Mouse (Mus musculus) MEL (cell line): ENCODE results near the gene Hoxb5. TPM values are rescaled to one million over a fixed set of nuclear protein-coding genes. Genes with fewer than 3 reads are reported as not detected.

Source experiments
- DNase-seq: peaks from one replicate; pipeline ENCODE4 v3.0.0; 2011; ENCODE audit warnings: low read depth, low spot score
- H3K27ac ChIP-seq: 2 replicates; pipeline ENCODE4 v1.5.1; 2012; ENCODE audit warnings: low read depth, mild to moderate bottlenecking, control low read depth, low read length, moderate library complexity; ENCODE audit not compliant: control insufficient read depth
- H3K27me3 ChIP-seq, 2 experiments: fragments of 150-350 bp in 1 of 2; sonication (generic) in 1 of 2; 2 replicates each; pipeline ENCODE4 v1.6.1; 2012; ENCODE audit warnings: low read length in 2 of 2, mild to moderate bottlenecking in 2 of 2, improper control_type of control experiment in 1 of 2, moderate library complexity in 1 of 2; ENCODE audit not compliant: insufficient read depth in 2 of 2, control insufficient read depth in 1 of 2
- H3K36me3 ChIP-seq, 2 experiments: 2 replicates each; pipeline ENCODE4 v1.6.1; 2012 to 2014; ENCODE audit warnings: low read length in 2 of 2, improper control_type of control experiment in 1 of 2, inconsistent platforms in 1 of 2, mild to moderate bottlenecking in 1 of 2; ENCODE audit not compliant: insufficient read depth in 2 of 2, control insufficient read depth in 1 of 2
- H3K4me1 ChIP-seq, 2 experiments: fragments of 150-350 bp in 1 of 2; sonication (generic) in 1 of 2; 2 replicates each; pipeline ENCODE4 v1.6.1; 2012; ENCODE audit warnings: low read length in 2 of 2, improper control_type of control experiment in 1 of 2, mild to moderate bottlenecking in 1 of 2; ENCODE audit not compliant: insufficient read depth in 2 of 2, control insufficient read depth in 1 of 2
- H3K4me3 ChIP-seq, 2 experiments: fragments of 150-350 bp in 1 of 2; sonication (generic) in 1 of 2; 2 replicates each; pipeline ENCODE4 v1.5.1; 2012; ENCODE audit warnings: low read depth in 2 of 2, low read length in 2 of 2, mild to moderate bottlenecking in 2 of 2, moderate library complexity in 2 of 2, control low read depth in 1 of 2, improper control_type of control experiment in 1 of 2; ENCODE audit not compliant: control insufficient read depth in 1 of 2, insufficient read depth in 1 of 2
- H3K79me2 ChIP-seq: 2 replicates; pipeline ENCODE4 v1.6.1; 2012; ENCODE audit warnings: mild to moderate bottlenecking, low read length, moderate library complexity; ENCODE audit not compliant: control insufficient read depth, poor library complexity, insufficient read depth
- H3K9ac ChIP-seq: 2 replicates; pipeline ENCODE4 v1.6.1; 2012; ENCODE audit warnings: low read depth, mild to moderate bottlenecking, control low read depth, low read length, moderate library complexity; ENCODE audit not compliant: control insufficient read depth, poor library complexity, severe bottlenecking
- H3K9me3 ChIP-seq: fragments of 150-350 bp; sonication (generic); replicated peaks from 2 replicates; pipeline ENCODE4 v1.6.1; 2012; ENCODE audit warnings: mild to moderate bottlenecking, low read length, improper control_type of control experiment, moderate library complexity; ENCODE audit not compliant: insufficient read depth
- BHLHE40 ChIP-seq: IDR thresholded peaks from 2 replicates; pipeline ENCODE4 v1.6.1; 2012; ENCODE audit warnings: low read depth, mild to moderate bottlenecking, inconsistent platforms, low read length, improper control_type of control experiment, borderline replicate concordance
- CHD1 ChIP-seq: IDR thresholded peaks from 2 replicates; pipeline ENCODE4 v1.6.1; 2012; ENCODE audit warnings: low read depth, mild to moderate bottlenecking, inconsistent platforms, low read length, improper control_type of control experiment
- CHD2 ChIP-seq: IDR thresholded peaks from 2 replicates; pipeline ENCODE4 v1.6.1; 2011; ENCODE audit warnings: low read length, improper control_type of control experiment
- E2F4 ChIP-seq: IDR thresholded peaks from 2 replicates; pipeline ENCODE4 v1.6.1; 2011; ENCODE audit warnings: low read depth, low read length, improper control_type of control experiment, borderline replicate concordance
- ELF1 ChIP-seq: IDR thresholded peaks from 2 replicates; pipeline ENCODE4 v1.6.1; 2014; ENCODE audit warnings: low read depth, mild to moderate bottlenecking, inconsistent platforms, low read length, improper control_type of control experiment, moderate library complexity
- EP300 ChIP-seq, 2 experiments: IDR thresholded peaks; 2 replicates each; pipeline ENCODE4 v1.6.1; 2011; ENCODE audit warnings: improper control_type of control experiment in 2 of 2, low read length in 2 of 2, low read depth in 1 of 2, mild to moderate bottlenecking in 1 of 2
- ETS1 ChIP-seq: IDR thresholded peaks from 2 replicates; pipeline ENCODE4 v1.6.1; 2012; ENCODE audit warnings: low read depth, mild to moderate bottlenecking, inconsistent platforms, low read length, improper control_type of control experiment, moderate library complexity
- GABPA ChIP-seq: IDR thresholded peaks from 2 replicates; pipeline ENCODE4 v1.6.1; 2012; ENCODE audit warnings: low read depth, mild to moderate bottlenecking, inconsistent platforms, low read length, improper control_type of control experiment, moderate library complexity
- HCFC1 ChIP-seq: IDR thresholded peaks from 2 replicates; pipeline ENCODE4 v1.6.1; 2012; ENCODE audit warnings: low read depth, mild to moderate bottlenecking, inconsistent platforms, low read length, improper control_type of control experiment, moderate library complexity
- JUND ChIP-seq: IDR thresholded peaks from 2 replicates; pipeline ENCODE4 v1.6.1; 2011; ENCODE audit warnings: low read depth, mild to moderate bottlenecking, improper control_type of control experiment, low read length
- KAT2A ChIP-seq: conservative IDR thresholded peaks from 2 replicates; pipeline ENCODE4 v1.6.1; 2012; ENCODE audit warnings: low read depth, low read length, improper control_type of control experiment, inconsistent platforms
- MAFK ChIP-seq: IDR thresholded peaks from 2 replicates; pipeline ENCODE4 v1.6.1; 2011; ENCODE audit warnings: low read depth, mild to moderate bottlenecking, low read length, improper control_type of control experiment, borderline replicate concordance
- MEF2A ChIP-seq: IDR thresholded peaks from 2 replicates; pipeline ENCODE4 v1.6.1; 2014; ENCODE audit warnings: low read depth, mild to moderate bottlenecking, inconsistent platforms, low read length, improper control_type of control experiment; ENCODE audit not compliant: poor library complexity, insufficient replicate concordance, severe bottlenecking; ENCODE audit errors: extremely low read depth
- MXI1 ChIP-seq: IDR thresholded peaks from 2 replicates; pipeline ENCODE4 v1.6.1; 2011; ENCODE audit warnings: mild to moderate bottlenecking, low read depth, low read length, improper control_type of control experiment
- NRF1 ChIP-seq: IDR thresholded peaks from 2 replicates; pipeline ENCODE4 v1.6.1; 2014; ENCODE audit warnings: low read depth, mild to moderate bottlenecking, inconsistent platforms, low read length, improper control_type of control experiment, moderate library complexity; ENCODE audit not compliant: poor library complexity, insufficient read depth, severe bottlenecking
- POLR2A ChIP-seq, 2 experiments: IDR thresholded peaks; 2 replicates each; pipeline ENCODE4 v1.6.1; 2011 to 2012; ENCODE audit warnings: low read length in 2 of 2, mild to moderate bottlenecking in 2 of 2, control low read depth in 1 of 2, improper control_type of control experiment in 1 of 2, low read depth in 1 of 2, moderate library complexity in 1 of 2; ENCODE audit not compliant: control insufficient read depth in 1 of 2, insufficient read depth in 1 of 2, poor library complexity in 1 of 2
- POLR2AphosphoS2 ChIP-seq: IDR thresholded peaks from 2 replicates; pipeline ENCODE4 v1.6.1; 2011; ENCODE audit warnings: low read length, improper control_type of control experiment
- POLR2AphosphoS5 ChIP-seq: IDR thresholded peaks from 2 replicates; pipeline ENCODE4 v1.6.1; 2012; ENCODE audit warnings: low read depth, borderline replicate concordance, mild to moderate bottlenecking, inconsistent platforms, low read length, moderate library complexity, mixed read lengths
- RCOR1 ChIP-seq: IDR thresholded peaks from 2 replicates; pipeline ENCODE4 v1.6.1; 2012; ENCODE audit warnings: low read depth, mild to moderate bottlenecking, inconsistent platforms, low read length, improper control_type of control experiment
- TBP ChIP-seq: IDR thresholded peaks from 2 replicates; pipeline ENCODE4 v1.8.0; 2011; ENCODE audit warnings: low read depth, low read length, improper control_type of control experiment
- USF2 ChIP-seq, 2 experiments: IDR thresholded peaks; 2 replicates each; pipeline ENCODE4 v1.6.1; 2011 to 2012; ENCODE audit warnings: improper control_type of control experiment in 2 of 2, low read length in 2 of 2, borderline replicate concordance in 1 of 2, inconsistent platforms in 1 of 2, low read depth in 1 of 2, mild to moderate bottlenecking in 1 of 2; ENCODE audit not compliant: insufficient read depth in 1 of 2
- ZKSCAN1 ChIP-seq: IDR thresholded peaks from 2 replicates; pipeline ENCODE4 v1.6.1; 2012; ENCODE audit warnings: low read depth, mild to moderate bottlenecking, inconsistent platforms, low read length, improper control_type of control experiment, moderate library complexity
- ZMIZ1 ChIP-seq: IDR thresholded peaks from 2 replicates; pipeline ENCODE4 v1.6.1; 2012; ENCODE audit warnings: low read depth, mild to moderate bottlenecking, inconsistent platforms, low read length, improper control_type of control experiment, moderate library complexity
- ZNF384 ChIP-seq: IDR thresholded peaks from 2 replicates; pipeline ENCODE4 v1.6.1; 2012; ENCODE audit warnings: low read depth, mild to moderate bottlenecking, inconsistent platforms, low read length, improper control_type of control experiment
- polyA plus RNA-seq, 2 experiments: library from polyadenylated mRNA; stranded (reverse) in 1 of 2; unstranded in 1 of 2; fragments of >175 nt in 1 of 2; fragments of >200 nt in 1 of 2; gene quantifications; 2 replicates each; pipeline versions ENCODE4 v1.2.1 to v1.2.4; 2012; ENCODE audit warnings: low replicate concordance in 2 of 2, low read depth in 1 of 2; ENCODE audit not compliant: insufficient read length in 2 of 2, insufficient read depth in 1 of 2, missing spikeins in 1 of 2
- total RNA-seq: library from RNA; depleted of rRNA; stranded (reverse); fragments of 300-350 nt; gene quantifications from 2 replicates; pipeline ENCODE4 v1.2.3, GENCODE M21; 2012

The Hoxb5 gene
- total and polyA plus RNA-seq, 3 experiments: not detected

DNA sequence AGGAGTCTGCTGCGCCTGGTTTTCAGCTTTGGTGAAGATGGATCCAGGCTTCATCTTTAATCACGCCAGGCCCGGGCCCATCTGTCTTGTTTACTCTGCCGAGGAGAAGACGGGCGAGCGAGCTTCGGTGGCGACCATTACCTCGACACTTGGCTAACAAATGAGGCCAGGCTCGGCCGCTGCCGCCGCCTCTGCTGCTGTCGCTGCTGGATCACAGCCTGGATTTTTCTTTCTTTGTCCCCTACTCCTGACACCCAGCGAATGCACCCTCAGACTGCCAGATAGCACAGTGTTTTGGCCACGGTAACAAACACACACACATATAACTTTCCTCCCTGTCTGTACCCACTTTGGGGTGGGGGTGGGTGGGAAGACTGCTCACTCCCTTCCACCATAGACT is 17.6 kb downstream of the Hoxb5 start:
- Histone ChIP-seq H3K4me1 (no peaks in the 10 kb centered on the region), H3K79me2 (no peaks in the 10 kb centered on the region), H3K9ac (no peak overlapping the region), H3K9me3 (no peaks in the 10 kb centered on the region), H3K27ac (no peak overlapping the region), H3K36me3 (no peaks in the 10 kb centered on the region), H3K4me3 (no peak overlapping the region), H3K27me3 (peaks cover 3 to 5% of the 10 kb centered on the region in 2 experiments; a peak in 3 of 4 replicates)
- DNase-seq: no peak
- TF ChIP-seq GABPA (no peak), MXI1 (no peak), POLR2AphosphoS5 (no peak), JUND (no peak), POLR2AphosphoS2 (no peak), HCFC1 (no peak), TBP (no peak), NRF1 (no peak), EP300 (IDR thresholded peaks at IDR 0.05; ENCODE audit: low read depth in 1 of 2, low read length in 2 of 2) (no peak), USF2 (IDR thresholded peaks at IDR 0.05; ENCODE audit: borderline replicate concordance in 1 of 2, insufficient read depth in 1 of 2, low read depth in 1 of 2, low read length in 2 of 2) (no peak), MEF2A (no peak), CHD1 (no peak), KAT2A (no peak), ZMIZ1 (no peak), RCOR1 (no peak), ETS1 (no peak), ZKSCAN1 (no peak), E2F4 (no peak)

DNA sequence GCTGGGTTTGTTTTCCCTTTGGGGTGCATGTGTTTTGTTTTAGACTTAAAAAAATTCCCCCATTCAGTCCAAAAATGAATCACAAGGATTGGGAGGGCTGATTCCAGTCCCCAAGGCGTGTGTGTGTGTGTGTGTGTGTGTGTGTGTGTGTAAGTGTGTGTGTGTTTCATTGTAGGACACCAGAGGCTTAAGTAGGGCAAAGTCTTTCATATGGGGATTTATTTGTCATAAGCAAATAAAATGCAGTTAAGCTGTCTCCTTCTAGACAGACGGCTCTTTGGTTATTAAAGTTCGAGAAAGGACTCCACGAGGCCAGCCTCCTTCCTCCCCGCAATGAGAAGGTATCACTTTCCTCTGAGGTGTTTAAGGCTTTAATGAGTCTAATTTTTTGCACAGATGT is 18.7 kb downstream of the Hoxb5 start:
- Histone ChIP-seq H3K79me2 (no peaks in the 10 kb centered on the region), H3K9me3 (no peaks in the 10 kb centered on the region), H3K27me3 (peaks cover 5 to 6% of the 10 kb centered on the region in 2 experiments), H3K27ac (no peak overlapping the region), H3K4me3 (no peak overlapping the region), H3K4me1 (no peaks in the 10 kb centered on the region), H3K36me3 (no peaks in the 10 kb centered on the region), H3K9ac (no peak overlapping the region)
- no peak for DNase-seq
- TF ChIP-seq CHD1: no peak
- TF ChIP-seq BHLHE40: no peak
- TF ChIP-seq POLR2A (IDR thresholded peaks at IDR 0.05; ENCODE audit: control insufficient read depth in 1 of 2, insufficient read depth in 1 of 2, low read depth in 1 of 2, low read length in 2 of 2, poor library complexity in 1 of 2): no peak
- no peak for TF ChIP-seq CHD2
- TF ChIP-seq MAFK: no peak
- no peak for TF ChIP-seq ELF1
- no peak for TF ChIP-seq GABPA
- TF ChIP-seq MXI1: no peak
- no peak for TF ChIP-seq EP300 (IDR thresholded peaks at IDR 0.05; ENCODE audit: low read depth in 1 of 2, low read length in 2 of 2)
- TF ChIP-seq MEF2A: no peak
- no peak for TF ChIP-seq ZKSCAN1
- no peak for TF ChIP-seq E2F4
- no peak for TF ChIP-seq ZNF384
